Mouse (Mus musculus) small intestine, adult 2 months (tissue): Measurements from ENCODE around the gene Sec22c.

ENCODE experiments used
- CTCF ChIP-seq: fragments of 200-500 bp; IDR thresholded peaks from 2 replicates; pipeline ENCODE4 v1.5.1; 2012; ENCODE audit warnings: low read depth, mild to moderate bottlenecking, control low read depth, inconsistent platforms, low read length, moderate library complexity, mixed read lengths; ENCODE audit not compliant: insufficient replicate concordance, insufficient read length; ENCODE audit errors: extremely low read depth
- POLR2A ChIP-seq: fragments of 200-500 bp; IDR thresholded peaks from 2 replicates; pipeline ENCODE4 v1.6.1; 2012; ENCODE audit warnings: low read depth, mild to moderate bottlenecking, control low read depth, inconsistent platforms, low read length, moderate library complexity

DNA sequence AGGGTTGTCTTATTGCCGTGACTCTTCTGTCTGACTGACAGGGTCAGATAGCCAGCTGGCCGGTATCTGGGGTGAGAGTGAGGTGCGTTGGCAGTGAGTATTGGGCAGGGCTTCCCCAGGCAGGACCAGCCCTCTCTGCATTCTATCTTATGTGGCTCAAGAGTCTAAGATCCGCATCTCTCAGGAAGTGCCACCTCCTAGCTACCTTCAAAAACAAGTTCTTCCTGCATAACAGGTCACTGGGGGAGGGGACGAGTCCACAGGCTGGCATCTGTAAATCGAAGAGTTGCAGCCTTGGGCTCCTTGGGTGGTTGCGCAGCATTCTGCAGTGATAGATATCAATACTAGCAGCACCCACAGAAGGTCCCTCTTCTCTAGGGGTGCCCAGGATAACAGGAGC is 58.3 kb downstream of the Sec22c start:
- TF ChIP-seq CTCF (no peak), POLR2A (no peak)
